Mouse (Mus musculus) ES-CJ7 (cell line): ENCODE results near the gene Selenov.
"Not testable (repeated sequence)": the region's sequence is repeated elsewhere in the genome, so short reads cannot be mapped to it uniquely, and the experiment has no call there.

Source experiments
- DNase-seq: peaks from one replicate; pipeline ENCODE4 v3.0.0; 2011; ENCODE audit warnings: low read depth, low spot score

Gene Selenov

DNA sequence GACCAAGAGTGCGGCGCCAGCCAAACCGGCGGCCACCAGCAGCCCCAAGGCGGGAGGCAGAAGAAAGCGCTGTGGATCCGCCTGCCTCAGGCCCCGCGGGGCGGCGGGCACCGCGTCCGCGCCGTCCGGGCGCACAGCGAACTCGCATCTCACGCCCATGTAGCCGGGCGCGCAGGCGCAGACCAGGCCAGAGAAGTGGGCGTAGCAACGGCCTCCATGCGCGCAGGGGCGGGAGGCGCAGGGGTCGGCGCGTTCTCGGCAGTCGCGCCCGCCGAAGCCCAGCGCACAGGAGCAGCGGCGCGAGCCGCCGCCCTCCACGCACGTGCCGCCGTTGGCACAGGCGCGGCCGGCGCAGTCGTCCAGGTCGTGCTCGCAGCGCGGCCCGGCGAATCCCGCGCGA lies 3.5 kb upstream of the Selenov start:
- DNase-seq: peak; percentile 89

DNA sequence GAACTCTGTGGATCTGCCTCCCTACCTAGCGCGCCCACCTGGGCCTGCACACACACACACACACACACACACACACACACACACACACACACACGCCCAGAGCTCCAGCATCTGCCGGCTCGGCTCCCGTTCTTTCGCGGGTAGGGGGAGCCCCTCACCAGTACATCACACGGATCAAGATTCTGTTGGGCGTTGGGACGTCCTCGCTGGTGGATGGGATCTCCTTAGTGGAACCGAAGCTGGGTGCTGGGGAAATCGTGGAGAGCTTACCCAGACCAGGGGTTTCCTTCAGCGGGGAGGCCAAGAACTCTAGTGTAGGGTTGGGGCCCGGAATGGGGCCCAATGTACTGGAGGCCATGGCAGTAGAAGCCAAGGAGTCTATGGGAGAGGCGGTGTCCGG lies 821 bp downstream of the Selenov start:
- DNase-seq: peak; percentile 46

DNA sequence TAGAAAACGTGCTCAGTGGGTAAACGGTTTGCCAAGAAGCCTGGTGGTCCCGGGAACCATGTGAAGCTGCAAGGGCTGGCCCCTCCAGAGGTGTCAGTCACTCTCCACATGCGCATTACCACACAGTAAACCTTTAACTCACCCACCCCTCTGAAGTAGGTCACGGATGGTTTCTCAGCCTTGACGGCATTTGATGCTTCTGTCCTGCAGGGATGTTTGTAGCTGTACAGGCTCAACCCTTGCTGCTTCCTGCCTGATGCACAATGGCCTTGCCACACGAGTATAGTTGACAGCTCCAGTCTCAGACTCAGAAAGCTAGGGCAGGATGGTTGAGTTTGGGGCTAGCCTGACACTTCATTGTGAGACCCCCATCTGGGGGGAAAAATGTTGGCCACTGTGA lies 10.4 kb downstream of the Selenov start:
- no peak for DNase-seq

GRCm38 (mm10) chr7:28278279-28278652 lies 12.7 kb downstream of the Selenov start:
- no peak for DNase-seq

- DNase-seq: peak; percentile 95
These were observed 13.2 kb downstream of the Selenov start, which contains the start of gene Eid2b for GRCm38 (mm10) chr7:28277615-28278278. TSS of gene Eid2b (plus strand) at chr7:28277739.

GRCm38 (mm10) chr7:28277237-28277614 lies 13.8 kb downstream of the Selenov start:
- DNase-seq: no peak

- no peak for DNase-seq
These were observed 19.2 kb downstream of the Selenov start for GRCm38 (mm10) chr7:28271761-28272160.

DNA sequence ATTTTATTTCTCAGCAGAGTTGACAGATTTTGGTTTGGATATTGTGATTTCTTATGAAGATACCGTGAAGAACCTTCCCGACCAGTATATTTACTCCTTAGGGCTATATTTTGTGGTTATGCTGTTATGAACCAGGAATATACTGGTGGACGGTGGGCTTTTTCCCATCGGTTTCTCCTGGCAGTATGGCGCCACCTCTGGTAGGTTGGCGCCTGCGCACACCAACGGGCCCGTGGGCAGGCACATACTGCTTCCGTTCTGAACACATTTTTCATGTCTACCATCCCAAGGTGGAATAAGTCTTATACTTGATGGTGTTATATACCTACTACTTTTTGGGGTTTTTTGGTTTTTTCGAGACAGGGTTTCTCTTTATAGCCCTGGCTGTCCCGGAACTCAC lies 21.6 kb downstream of the Selenov start:
- DNase-seq: peak; percentile 75

DNA sequence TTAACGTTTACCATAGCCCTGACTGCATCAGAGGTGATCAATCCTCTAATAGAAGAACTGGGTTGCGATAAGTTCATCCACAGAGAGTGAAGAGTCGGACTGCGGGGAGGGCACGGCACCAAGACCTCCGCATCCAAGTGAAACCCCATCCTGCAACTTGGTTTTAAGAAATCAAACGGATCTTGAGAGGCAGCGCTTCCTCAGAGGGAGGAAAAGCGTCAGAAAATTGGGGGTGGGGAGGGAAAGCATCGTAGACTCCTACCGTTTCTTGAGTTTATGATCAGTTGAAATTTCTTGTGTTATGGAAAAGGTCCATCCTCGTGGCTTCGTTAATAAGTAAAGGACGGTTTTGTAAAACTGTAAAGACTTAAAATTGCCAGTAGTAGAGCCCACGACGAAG lies 22.4 kb downstream of the Selenov start:
- DNase-seq: no peak

GRCm38 (mm10) chr7:28268042-28268531 lies 22.9 kb downstream of the Selenov start:
- no peak for DNase-seq

DNA sequence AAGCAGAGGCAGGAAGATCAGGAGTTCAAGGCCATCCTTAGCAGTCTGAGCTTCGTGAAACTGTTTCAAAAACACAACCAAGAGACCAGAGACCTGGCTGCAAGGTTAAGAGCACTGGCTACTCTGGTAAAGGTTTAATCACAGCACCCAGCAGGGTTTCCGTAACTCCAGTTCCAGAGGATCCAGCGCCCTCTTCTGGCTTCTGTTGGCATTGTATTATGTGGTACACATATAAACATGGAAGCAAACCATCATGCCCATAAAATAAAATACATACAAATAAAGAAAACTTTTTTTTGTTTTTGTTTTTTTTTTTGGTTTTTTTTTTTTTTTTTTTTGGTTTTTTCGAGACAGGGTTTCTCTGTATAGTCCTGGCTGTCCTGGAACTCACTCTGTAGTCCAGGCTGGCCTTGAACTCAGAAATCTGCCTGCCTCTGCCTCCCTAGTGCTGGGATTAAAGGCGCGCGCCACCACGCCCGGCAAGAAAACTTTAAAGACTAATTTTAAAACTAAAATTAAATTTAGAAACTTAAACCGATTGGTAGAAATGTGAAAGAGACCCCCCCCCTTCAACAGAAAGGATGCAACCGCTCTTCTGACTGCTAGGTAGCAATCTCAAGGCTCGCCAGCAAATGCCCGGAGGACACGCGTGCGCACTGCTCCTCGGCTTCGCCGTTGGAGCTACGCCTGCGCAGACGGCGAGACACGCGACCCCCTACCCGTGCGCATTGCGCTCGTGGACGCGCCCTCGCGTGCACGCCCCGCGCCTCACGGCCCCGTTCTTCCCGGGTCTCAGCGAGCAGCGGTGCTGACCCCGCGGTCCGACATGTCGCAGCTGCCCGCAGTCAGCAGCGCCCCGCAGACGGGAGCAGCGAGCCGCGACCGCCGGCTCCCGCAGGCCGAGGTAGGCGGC lies 23.6 kb downstream of the Selenov start, which contains the start of gene Eid2:
Eid2 (plus strand) TSS at position 753 of the 913 bp plus-strand sequence.
- peak; percentile 95 for DNase-seq

DNA sequence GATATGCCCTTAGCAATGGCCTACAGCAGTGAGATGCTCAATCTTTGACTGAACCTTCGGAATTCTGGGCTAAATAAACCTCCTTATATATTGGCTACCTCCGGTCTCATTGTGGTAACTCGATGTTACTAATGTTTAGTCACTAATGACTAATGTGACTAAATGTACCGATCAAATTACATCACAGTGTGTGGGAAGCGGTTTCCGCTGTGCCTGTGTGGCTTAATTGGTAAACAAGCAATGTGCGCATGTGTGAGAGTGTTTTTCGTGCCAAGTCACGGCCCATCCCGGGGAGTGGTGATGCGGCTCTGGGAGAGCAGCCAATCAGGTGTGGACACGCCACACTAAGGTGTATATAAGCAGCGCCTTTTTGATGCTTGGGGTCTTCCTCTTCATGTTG lies 25.6 kb downstream of the Selenov start:
- DNase-seq: no peak

DNA sequence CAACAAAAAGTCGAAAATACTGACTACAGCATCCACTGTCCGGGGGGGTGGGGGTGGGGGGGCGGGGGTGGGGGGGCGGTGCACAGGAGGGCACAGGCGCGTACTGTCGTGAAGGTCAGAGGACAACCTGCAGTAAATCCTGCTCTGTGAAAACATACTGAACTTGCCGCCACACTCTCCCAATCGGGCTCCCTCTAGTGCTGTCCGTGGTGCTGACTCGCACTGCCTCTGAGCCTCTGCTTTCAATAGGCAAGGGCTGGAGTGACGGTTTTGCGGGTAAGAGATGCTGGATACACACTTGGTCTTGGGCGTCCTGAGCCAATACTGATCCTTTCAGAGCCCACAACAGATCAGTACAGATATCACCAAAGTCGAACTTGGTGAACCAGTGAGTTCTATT lies 27.2 kb downstream of the Selenov start:
- DNase-seq: peak; percentile 88

DNA sequence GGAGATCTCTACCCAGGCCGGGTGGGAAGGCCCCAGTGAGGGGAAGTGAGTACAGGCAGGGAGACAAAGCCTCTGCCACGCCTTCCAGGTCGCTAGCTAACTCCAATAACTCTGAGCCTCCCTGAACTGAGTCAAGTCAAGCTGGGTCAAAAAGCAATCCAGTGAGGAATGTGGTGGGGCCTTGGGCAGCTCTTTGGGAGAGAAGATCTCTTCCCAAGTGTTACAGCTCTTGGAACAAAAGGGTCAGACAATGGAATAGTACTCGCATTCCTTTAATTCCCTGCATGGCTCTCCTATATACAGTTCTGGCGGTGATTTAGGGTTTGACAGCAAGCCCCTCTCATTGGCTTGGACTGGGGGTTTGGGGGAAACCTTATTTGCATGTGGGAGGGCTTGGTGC lies 28.1 kb downstream of the Selenov start:
- DNase-seq: peak; percentile 57

GRCm38 (mm10) chr7:28255476-28255875 lies 35.5 kb downstream of the Selenov start:
- peak; percentile 83 for DNase-seq

- DNase-seq: no peak
These were observed 36.4 kb downstream of the Selenov start for GRCm38 (mm10) chr7:28254591-28254990.

GRCm38 (mm10) chr7:28251976-28252375 lies 39.0 kb downstream of the Selenov start:
- no peak for DNase-seq

DNA sequence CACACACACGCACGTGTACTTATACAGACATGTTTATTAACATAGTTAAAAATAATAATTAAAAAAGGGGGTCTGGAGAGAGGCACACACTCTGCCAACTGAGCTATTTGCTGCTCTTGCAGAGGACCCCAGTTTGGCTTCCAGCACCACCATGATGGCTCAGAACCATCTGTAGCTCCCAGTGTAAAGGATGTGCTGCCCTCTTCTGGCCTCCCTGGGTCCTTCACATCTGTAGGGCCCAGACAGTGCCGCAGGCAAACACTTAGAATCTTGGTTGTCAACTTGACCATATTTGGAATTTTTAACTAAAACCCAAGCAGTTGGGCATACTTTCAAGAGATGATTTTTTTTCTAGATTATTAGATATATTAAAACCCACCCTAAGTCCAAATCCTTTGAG lies 42.0 kb downstream of the Selenov start:
- DNase-seq: peak; percentile 47

DNA sequence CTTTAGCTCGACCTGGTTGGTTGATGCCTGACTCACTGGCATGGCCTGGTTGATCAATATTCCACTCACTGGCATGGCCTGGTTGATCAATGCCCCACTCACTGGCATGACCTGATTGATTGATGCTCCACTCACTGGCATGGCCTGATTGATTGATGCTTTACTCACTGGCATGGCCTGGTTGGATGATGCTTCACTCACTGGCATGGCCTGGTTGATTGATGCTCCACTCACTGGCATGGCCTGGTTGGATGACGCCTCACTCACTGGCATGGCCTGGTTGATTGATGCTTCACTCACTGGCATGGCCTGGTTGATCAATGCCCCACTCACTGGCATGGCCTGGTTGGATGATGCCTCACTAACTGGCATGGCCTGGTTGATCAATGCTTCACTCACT lies 47.0 kb downstream of the Selenov start:
- not testable (repeated sequence) for DNase-seq
